Mouse (Mus musculus) layer of hippocampus, postnatal 36 days (tissue): ENCODE results near the gene Mtus2. TPM values are rescaled to one million over a fixed set of nuclear protein-coding genes. Genes with fewer than 3 reads are reported as not detected.
"Not testable (repeated sequence)": the region's sequence is repeated elsewhere in the genome, so short reads cannot be mapped to it uniquely, and the experiment has no call there.

Source experiments
- DNase-seq, 2 experiments: peaks; one replicate each; pipeline ENCODE4 v3.0.0; 2022
- total RNA-seq, 2 experiments: library from RNA; stranded (reverse); gene quantifications; 2 replicates each; pipeline ENCODE4 v1.2.3; 2021

Mtus2 gene
- total RNA-seq, 2 experiments from 2014 or later, result 31.4 to 32.1 TPM

- no peak for DNase-seq
Measured at GRCm38 (mm10) chr5:148283584-148283983, 326.5 kb downstream of the Mtus2 start.

- DNase-seq, result no peak
Measured at GRCm38 (mm10) chr5:148287529-148287928, 330.4 kb downstream of the Mtus2 start.

- no peak for DNase-seq
Measured at GRCm38 (mm10) chr5:148288804-148289203, 331.7 kb downstream of the Mtus2 start.

GRCm38 (mm10) chr5:148289951-148290350, 332.8 kb downstream of the Mtus2 start:
- no peak for DNase-seq

GRCm38 (mm10) chr5:148292862-148293261, 335.7 kb downstream of the Mtus2 start:
- no peak for DNase-seq

GRCm38 (mm10) chr5:148293346-148293745, 336.2 kb downstream of the Mtus2 start:
- DNase-seq, result no peak

- DNase-seq, result no peak
Measured at GRCm38 (mm10) chr5:148302968-148303367, 345.8 kb downstream of the Mtus2 start.

- DNase-seq, result no peak
Measured at GRCm38 (mm10) chr5:148304112-148304511, 347.0 kb downstream of the Mtus2 start.

- no peak for DNase-seq
Measured at GRCm38 (mm10) chr5:148310790-148311189, 353.7 kb downstream of the Mtus2 start.

GRCm38 (mm10) chr5:148312443-148312842, 355.3 kb downstream of the Mtus2 start:
- no peak for DNase-seq

GRCm38 (mm10) chr5:148314931-148315330, 357.8 kb downstream of the Mtus2 start:
- no peak for DNase-seq

GRCm38 (mm10) chr5:148325317-148325885, 368.3 kb downstream of the Mtus2 start:
- peak in 1 of 2 experiments; percentile 41 for DNase-seq

- not testable (repeated sequence) for DNase-seq
Measured at GRCm38 (mm10) chr5:148326295-148326694, 369.2 kb downstream of the Mtus2 start.

GRCm38 (mm10) chr5:148328982-148329381, 371.9 kb downstream of the Mtus2 start:
- no peak for DNase-seq

GRCm38 (mm10) chr5:148331229-148331776, 374.2 kb downstream of the Mtus2 start:
- DNase-seq, result no peak

- no peak for DNase-seq
Measured at GRCm38 (mm10) chr5:148331926-148332621, 375.0 kb downstream of the Mtus2 start.

- peak; percentile 44 to 53 for DNase-seq
Measured at GRCm38 (mm10) chr5:148332622-148332974, 375.5 kb downstream of the Mtus2 start.

- DNase-seq, result no peak
Measured at GRCm38 (mm10) chr5:148339126-148339525, 382.0 kb downstream of the Mtus2 start.

GRCm38 (mm10) chr5:148342061-148342741, 385.1 kb downstream of the Mtus2 start:
- peak; percentile 22 to 31 for DNase-seq

GRCm38 (mm10) chr5:148344374-148344773, 387.3 kb downstream of the Mtus2 start:
- no peak for DNase-seq

- no peak for DNase-seq
Measured at GRCm38 (mm10) chr5:148346543-148346942, 389.4 kb downstream of the Mtus2 start.

GRCm38 (mm10) chr5:148348153-148348552, 391.0 kb downstream of the Mtus2 start:
- DNase-seq, result no peak

GRCm38 (mm10) chr5:148349327-148350011, 392.3 kb downstream of the Mtus2 start:
- peak in 1 of 2 experiments; percentile 28 for DNase-seq
